Mouse (Mus musculus) gastrocnemius, postnatal 14 days (tissue): ENCODE results near the gene Tob1. TPM values are rescaled to one million over a fixed set of nuclear protein-coding genes. Genes with fewer than 3 reads are reported as not detected.

Experiments used
- DNase-seq: peaks from one replicate; pipeline ENCODE4 v3.0.0; 2021; ENCODE audit warnings: mixed read lengths
- intact Hi-C: fragments of 180-260 bp; cut with DNase I; formaldehyde crosslinking; loops from one replicate; pipeline ENCODE4 v1.15.1; 2025; ENCODE audit warnings: low total_unique reads
- total RNA-seq, 2 experiments: library from RNA; stranded (reverse); gene quantifications; 2 replicates each; pipeline ENCODE4 v1.2.3; 2021

The Tob1 gene
- total RNA-seq, 2 experiments from 2014 or later: 133 to 139 TPM

- no peak for DNase-seq
- intact Hi-C loops: no loop called here
Measured at GRCm38 (mm10) chr11:94253156-94253555, 41.9 kb downstream of the Tob1 start.

DNA sequence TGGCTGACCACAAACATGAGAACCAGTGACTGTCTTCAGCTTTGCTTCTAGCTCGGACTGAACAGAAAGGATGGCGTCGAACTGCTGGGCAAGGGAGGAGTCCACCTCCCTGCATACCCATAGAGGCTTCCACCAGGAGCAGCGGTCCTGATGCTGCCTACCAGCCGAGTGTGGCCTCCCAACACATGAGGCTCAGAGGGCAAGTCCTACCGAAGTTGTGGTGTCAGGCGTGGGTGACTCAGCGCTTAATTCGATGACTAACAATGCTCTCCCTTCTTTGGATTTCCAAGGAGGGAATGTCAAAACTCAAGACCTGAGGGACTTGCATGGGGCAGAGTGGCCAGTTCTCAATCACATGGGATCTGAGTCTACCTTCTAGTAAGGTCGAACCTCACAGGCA lies 42.4 kb downstream of the Tob1 start:
- no peak for DNase-seq
- intact Hi-C loops: no loop called here

GRCm38 (mm10) chr11:94255733-94256132 lies 44.5 kb downstream of the Tob1 start:
- no peak for DNase-seq
- intact Hi-C loops: no loop called here

DNA sequence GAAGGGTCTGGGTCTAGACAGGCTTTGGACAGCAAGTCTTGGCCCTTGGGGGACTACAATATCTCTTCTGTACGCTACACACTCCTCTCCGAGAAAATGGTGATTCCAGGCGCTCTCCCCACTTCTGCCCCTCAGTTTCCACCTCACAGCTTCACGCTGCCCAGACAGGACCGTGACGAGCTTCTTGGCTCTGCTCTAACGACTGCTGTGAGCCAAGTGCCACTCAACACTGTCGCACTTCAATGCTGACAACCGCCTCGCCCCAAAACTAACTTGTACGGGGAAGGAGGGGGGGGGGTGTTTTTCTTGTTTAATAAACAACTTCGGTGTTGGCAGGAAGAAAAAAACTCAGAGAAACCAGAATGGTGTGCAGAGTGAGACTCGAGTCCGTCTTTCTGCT lies 46.7 kb downstream of the Tob1 start:
- intact Hi-C loops: no loop called here
- no peak for DNase-seq

DNA sequence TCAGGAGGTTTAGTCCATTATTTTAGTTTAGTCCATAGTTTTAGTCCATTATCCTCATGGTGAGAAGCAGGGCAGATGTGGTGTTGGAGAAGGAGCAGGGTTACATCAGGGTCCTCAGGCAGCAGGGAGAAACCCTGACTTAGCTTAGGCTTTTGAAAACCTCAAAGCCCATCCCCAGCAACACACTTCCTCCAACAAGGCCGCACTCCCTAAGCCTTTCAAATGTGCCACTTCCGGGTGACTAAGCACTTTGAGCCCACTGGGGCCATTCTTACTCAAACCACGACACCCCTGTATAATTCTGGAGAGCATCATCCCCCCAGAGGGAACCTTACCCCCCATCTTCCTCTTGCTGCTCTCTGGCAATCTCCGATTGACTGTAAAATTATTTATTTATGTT lies 48.6 kb downstream of the Tob1 start:
- DNase-seq: no peak
- intact Hi-C loops: no loop called here

- intact Hi-C loops: no loop called here
Measured at GRCm38 (mm10) chr11:94261585-94262370, 50.5 kb downstream of the Tob1 start.

More at GRCm38 (mm10) chr11:94261585-94262370, 50.5 kb downstream of the Tob1 start:
- DNase-seq: no peak

Other genes starting within 250 kb of the Tob1 start
- 10 to 100 TPM; 19.9 to 21.9 TPM for gene Gm20390, start 243.2 kb upstream of the Tob1 start, total RNA-seq
- gene Nme1, start 242.9 kb upstream of the Tob1 start, total RNA-seq: 10 to 100 TPM; 18.2 to 20.6 TPM
- 100 to 1,000 TPM; 120 to 123 TPM for gene Spag9, start 215.4 kb upstream of the Tob1 start, total RNA-seq
- gene Wfikkn2, start 34.6 kb downstream of the Tob1 start, total RNA-seq: 1 to 10 TPM; 2.7 to 2.9 TPM
- gene Gm21885, start 70.4 kb downstream of the Tob1 start, total RNA-seq: not detected
- gene Luc7l3, start 110.5 kb downstream of the Tob1 start, total RNA-seq: 10 to 100 TPM; 32.2 to 33.1 TPM
- gene Ankrd40, start 116.5 kb downstream of the Tob1 start, total RNA-seq: 100 to 1,000 TPM; 136 to 150 TPM
- 1 to 10 TPM in 1 of 2 experiments, under 1 TPM in 1; 0.93 to 1.5 TPM for gene Abcc3, start 181.5 kb downstream of the Tob1 start, total RNA-seq